Mouse (Mus musculus) limb, embryonic 10.5 days (tissue): ENCODE measurements around the gene Slc22a21. TPM values are rescaled to one million over a fixed set of nuclear protein-coding genes. Genes with fewer than 3 reads are reported as not detected.
A peak's percentile ranks its signal among the peaks of the same experiment; 100 is the strongest.
"Not testable (repeated sequence)": the region's sequence is repeated elsewhere in the genome, so short reads cannot be mapped to it uniquely, and the experiment has no call there.

ENCODE experiments used
- DNase-seq: peaks from one replicate; pipeline ENCODE4 v3.0.0-alpha.2; 2017; ENCODE audit warnings: low spot score
- H3K27ac ChIP-seq: fragments of 300-500 bp; sonication (generic); 2 replicates; pipeline ENCODE4 v1.5.1; 2016; ENCODE audit warnings: mild to moderate bottlenecking
- H3K27me3 ChIP-seq: fragments of 300-500 bp; sonication (generic); 2 replicates; pipeline ENCODE4 v1.6.1; 2016; ENCODE audit warnings: low read depth, mild to moderate bottlenecking; ENCODE audit not compliant: poor library complexity, severe bottlenecking
- H3K36me3 ChIP-seq: fragments of 300-500 bp; sonication (generic); 2 replicates; pipeline ENCODE4 v1.6.1; 2016; ENCODE audit warnings: mild to moderate bottlenecking, moderate library complexity
- H3K4me1 ChIP-seq: fragments of 300-500 bp; sonication (generic); 2 replicates; pipeline ENCODE4 v1.6.1; 2016
- H3K4me3 ChIP-seq: fragments of 300-500 bp; sonication (generic); 2 replicates; pipeline ENCODE4 v1.5.1; 2016; ENCODE audit warnings: mild to moderate bottlenecking, moderate library complexity
- H3K9me3 ChIP-seq: fragments of 300-500 bp; sonication (generic); replicated peaks from 2 replicates; pipeline ENCODE4 v1.6.1; 2016; ENCODE audit warnings: mild to moderate bottlenecking
- WGBS: fragments of 180-500 bp; shearing (Covaris S2); methylation state at CpG from one replicate; pipeline ENCODE4 v1.1.7; 2016; 5-methylcytosine and 5-hydroxymethylcytosine counted together
- polyA plus RNA-seq: library from polyadenylated mRNA; unstranded; fragments of >200 nt; fragmentation: Nextera tagmentation; extraction: Ambion mirVana; gene quantifications from 2 replicates; pipeline ENCODE4 v1.2.1, GENCODE M21; 2016

Slc22a21 gene
- polyA plus RNA-seq, 1 experiment from 2014 or later = 2.8 TPM

DNA sequence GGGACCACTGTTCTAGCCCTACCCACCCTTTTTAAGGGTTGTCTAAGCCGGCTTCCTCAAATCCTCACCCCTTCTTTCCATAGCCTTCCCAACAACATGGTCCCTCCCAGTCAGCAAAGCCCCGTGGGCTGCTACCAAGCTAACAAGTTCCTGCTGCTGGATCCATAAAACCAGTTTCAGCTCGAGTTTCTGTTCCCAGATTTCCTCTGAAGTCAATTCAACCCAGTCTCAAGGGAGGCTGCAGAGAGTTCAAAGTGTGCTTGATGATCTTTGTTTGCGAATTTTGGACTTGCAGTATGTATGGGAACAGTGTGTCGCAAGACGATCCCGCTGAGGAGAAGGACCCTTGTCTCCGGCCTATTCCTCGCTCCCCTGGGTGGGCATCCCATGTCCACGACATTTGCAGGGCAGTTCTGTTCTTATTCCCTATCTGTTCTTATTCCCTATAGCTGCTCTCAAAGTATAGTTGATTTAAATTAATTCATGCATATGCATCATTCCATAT is 28.3 kb upstream of the Slc22a21 start:
- no peaks in the 10 kb centered on the region for H3K36me3 ChIP-seq
- no peaks in the 10 kb centered on the region for H3K9me3 ChIP-seq
- no peak overlapping the region for H3K4me3 ChIP-seq
- peaks cover 15% of the 10 kb centered on the region for H3K4me1 ChIP-seq
- H3K27ac ChIP-seq = no peak overlapping the region
- 69% methylated on average over 10 of the region's 10 CpGs for WGBS
- DNase-seq = no peak
- H3K27me3 ChIP-seq = no peaks in the 10 kb centered on the region

DNA sequence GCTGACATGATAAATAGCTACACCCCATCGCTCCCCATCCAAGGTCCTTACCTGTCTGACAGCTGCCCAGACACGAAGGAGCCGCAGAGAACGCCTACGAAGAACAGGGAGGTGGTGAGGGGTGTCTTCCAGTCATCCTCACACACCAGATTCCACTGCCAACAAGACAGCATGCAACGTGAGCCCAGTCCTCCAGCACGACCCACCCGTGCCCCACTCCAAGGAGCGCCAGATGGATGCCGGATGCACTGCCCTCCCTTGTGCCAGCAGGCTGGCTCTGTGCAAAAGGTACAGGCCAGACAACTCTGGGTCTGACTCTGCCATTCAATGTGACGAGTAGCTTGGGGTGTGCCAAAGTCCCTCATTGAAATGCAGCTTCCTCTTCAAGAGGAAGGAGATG is 27.6 kb upstream of the Slc22a21 start:
- no peak for DNase-seq
- Histone ChIP-seq H3K36me3 (no peaks in the 10 kb centered on the region), H3K27me3 (no peaks in the 10 kb centered on the region), H3K4me1 (peaks cover 19% of the 10 kb centered on the region), H3K9me3 (no peaks in the 10 kb centered on the region), H3K27ac (no peak overlapping the region), H3K4me3 (no peak overlapping the region)
- WGBS = 87% methylated on average over 11 of the region's 11 CpGs

DNA sequence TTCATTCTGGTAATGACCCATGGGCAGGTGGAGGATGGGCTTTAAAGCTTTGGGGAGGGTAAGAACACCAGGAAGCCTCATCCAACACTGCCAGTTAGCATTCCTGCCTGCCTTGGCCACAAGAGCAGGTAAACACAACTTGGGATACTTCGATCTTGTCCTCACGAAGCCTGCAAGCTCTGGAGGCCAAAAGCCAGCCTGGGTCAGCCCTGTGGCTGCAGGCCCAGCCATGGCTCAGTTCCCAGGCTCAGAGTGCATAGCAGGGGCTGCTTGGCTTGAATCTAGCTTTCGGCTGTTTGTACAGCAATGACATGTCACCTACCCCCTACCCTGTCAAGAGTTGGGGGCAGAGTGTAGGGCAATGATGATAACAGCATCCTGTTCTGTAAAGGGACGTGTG is 26.8 kb upstream of the Slc22a21 start:
- 71% methylated on average over 4 of the region's 4 CpGs for WGBS
- no peaks in the 10 kb centered on the region for H3K27me3 ChIP-seq
- no peaks in the 10 kb centered on the region for H3K36me3 ChIP-seq
- H3K4me3 ChIP-seq = no peak overlapping the region
- H3K9me3 ChIP-seq = no peaks in the 10 kb centered on the region
- H3K4me1 ChIP-seq = peaks cover 23% of the 10 kb centered on the region
- peak overlapping the region; percentile 37; the same call in 1 of the 2 replicates for H3K27ac ChIP-seq
- DNase-seq = no peak

DNA sequence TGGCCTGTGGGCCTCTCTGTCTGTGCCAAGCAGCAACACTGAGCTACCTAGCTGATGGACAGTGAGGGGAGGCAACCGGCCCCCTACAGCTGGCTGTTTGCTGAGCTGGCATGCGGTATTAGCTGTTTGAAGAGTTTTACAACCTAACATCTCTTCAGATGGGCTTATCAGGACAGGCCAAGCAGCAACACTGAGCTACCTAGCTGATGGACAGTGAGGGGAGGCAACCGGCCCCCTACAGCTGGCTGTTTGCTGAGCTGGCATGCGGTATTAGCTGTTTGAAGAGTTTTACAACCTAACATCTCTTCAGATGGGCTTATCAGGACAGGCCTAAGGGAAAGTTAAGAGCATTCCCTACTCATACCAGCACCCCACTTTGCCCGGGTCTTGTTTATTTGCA is 26.2 kb upstream of the Slc22a21 start:
- H3K27me3 ChIP-seq, DNase-seq, H3K9me3 ChIP-seq, H3K27ac ChIP-seq, H3K4me3 ChIP-seq, H3K36me3 ChIP-seq: not testable (repeated sequence)
- H3K4me1 ChIP-seq = peaks cover 23% of the 10 kb centered on the region
- 17% methylated on average over 5 of the region's 5 CpGs for WGBS

- Histone ChIP-seq H3K27me3 (no peaks in the 10 kb centered on the region), H3K4me3 (no peak overlapping the region), H3K36me3 (no peaks in the 10 kb centered on the region), H3K9me3 (no peaks in the 10 kb centered on the region), H3K4me1 (peaks cover 23% of the 10 kb centered on the region), H3K27ac (no peak overlapping the region; the same call in 1 of the 2 replicates)
- DNase-seq = no peak
- 71% methylated on average over 3 of the region's 3 CpGs for WGBS
These were observed 24.6 kb upstream of the Slc22a21 start for GRCm38 (mm10) chr11:54004734-54005133.

- DNase-seq = no peak
- Histone ChIP-seq H3K27ac (no peak overlapping the region), H3K27me3 (no peaks in the 10 kb centered on the region), H3K36me3 (no peaks in the 10 kb centered on the region), H3K9me3 (no peaks in the 10 kb centered on the region), H3K4me3 (no peak overlapping the region), H3K4me1 (peaks cover 23% of the 10 kb centered on the region)
- 86% methylated on average over 9 of the region's 9 CpGs for WGBS
These were observed 24.1 kb upstream of the Slc22a21 start for GRCm38 (mm10) chr11:54004221-54004620.

GRCm38 (mm10) chr11:54002761-54003717 is 22.9 kb upstream of the Slc22a21 start:
- not testable (repeated sequence) for H3K27me3 ChIP-seq, H3K36me3 ChIP-seq, H3K9me3 ChIP-seq, H3K4me3 ChIP-seq
- DNase-seq = peak; percentile 63
- 46% methylated on average over 12 of the region's 12 CpGs for WGBS
- Histone ChIP-seq H3K4me1 (peaks cover 13% of the 10 kb centered on the region), H3K27ac (peak overlapping the region; percentile 6; the same call in 1 of the 2 replicates)

DNA sequence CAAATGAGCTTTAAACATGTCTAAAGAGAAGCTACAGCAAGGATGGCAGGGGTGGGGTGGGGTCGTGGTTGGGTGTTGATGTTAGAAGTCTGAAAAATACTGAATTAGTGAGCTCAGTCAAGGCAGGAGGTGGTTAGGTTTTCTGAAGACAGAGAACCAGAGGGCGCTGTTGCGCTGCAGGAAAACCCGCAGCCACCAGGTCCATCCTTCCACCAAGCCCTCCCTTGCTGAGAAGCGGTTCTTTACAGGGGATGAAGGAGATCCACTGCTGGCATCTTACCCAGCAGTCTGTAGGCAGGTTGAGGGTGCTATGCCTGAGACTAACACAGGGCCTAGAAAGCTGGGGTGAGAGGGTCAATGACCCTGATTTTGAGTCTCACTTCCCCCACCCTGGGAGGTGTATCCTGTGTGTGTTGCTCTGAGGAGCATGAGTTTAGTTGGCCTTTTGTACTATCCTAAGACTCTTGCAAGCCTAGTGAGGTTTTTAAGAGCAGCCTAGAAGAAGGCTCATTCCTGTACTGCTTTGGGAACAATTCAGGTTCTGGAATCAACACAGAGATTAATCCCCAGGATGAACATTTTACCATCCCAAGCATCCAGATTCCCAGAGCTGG is 22.1 kb upstream of the Slc22a21 start:
- H3K4me1 ChIP-seq = peaks cover 8% of the 10 kb centered on the region; the same call in 1 of the 2 replicates
- H3K4me3 ChIP-seq = no peak overlapping the region
- no peaks in the 10 kb centered on the region for H3K36me3 ChIP-seq
- H3K9me3 ChIP-seq = no peaks in the 10 kb centered on the region
- H3K27me3 ChIP-seq = no peaks in the 10 kb centered on the region
- no peak overlapping the region; the same call in none of the 2 replicates for H3K27ac ChIP-seq
- DNase-seq = peak; percentile 62
- WGBS = 8% methylated on average over 5 of the region's 5 CpGs

- Histone ChIP-seq H3K9me3 (no peaks in the 10 kb centered on the region), H3K27ac (no peak overlapping the region), H3K27me3 (no peaks in the 10 kb centered on the region), H3K4me3 (no peak overlapping the region), H3K4me1 (peaks cover 4% of the 10 kb centered on the region; the same call in 1 of the 2 replicates), H3K36me3 (no peaks in the 10 kb centered on the region)
- DNase-seq = no peak
- WGBS = 87% methylated on average over 2 of the region's 2 CpGs
These were observed 17.5 kb upstream of the Slc22a21 start for GRCm38 (mm10) chr11:53997661-53998060.

DNA sequence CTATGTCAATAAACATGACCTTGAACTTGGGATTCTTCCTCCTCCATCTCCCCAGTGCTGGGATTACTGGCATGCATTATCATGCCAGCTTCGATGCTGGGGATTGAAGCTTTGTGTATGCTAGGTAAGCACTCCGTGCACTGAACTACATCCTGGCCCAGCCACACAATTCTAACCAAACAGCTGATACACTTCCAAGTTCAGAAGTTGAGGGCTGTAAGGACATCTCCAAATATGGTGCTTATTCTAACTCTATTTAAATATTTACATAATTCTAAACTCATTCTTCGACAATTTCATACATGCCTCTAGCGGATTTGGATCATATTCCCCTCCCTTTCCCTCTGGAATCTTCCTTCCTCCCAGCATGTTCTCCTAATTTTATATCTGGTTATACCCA is 12.1 kb upstream of the Slc22a21 start:
- H3K4me3 ChIP-seq = no peak overlapping the region
- no peak for DNase-seq
- no peaks in the 10 kb centered on the region for H3K9me3 ChIP-seq
- H3K27ac ChIP-seq = no peak overlapping the region
- WGBS = 91% methylated on average over 4 of the region's 4 CpGs
- H3K36me3 ChIP-seq = no peaks in the 10 kb centered on the region
- H3K27me3 ChIP-seq = no peaks in the 10 kb centered on the region
- H3K4me1 ChIP-seq = no peaks in the 10 kb centered on the region

- H3K9me3 ChIP-seq = no peaks in the 10 kb centered on the region
- no peaks in the 10 kb centered on the region for H3K27me3 ChIP-seq
- H3K36me3 ChIP-seq = no peaks in the 10 kb centered on the region
- DNase-seq = no peak
- no peak overlapping the region for H3K4me3 ChIP-seq
- no peaks in the 10 kb centered on the region for H3K4me1 ChIP-seq
- 53% methylated on average over 1 of the region's 1 CpGs for WGBS
- H3K27ac ChIP-seq = no peak overlapping the region
These were observed 9.1 kb upstream of the Slc22a21 start for GRCm38 (mm10) chr11:53989232-53989631.

GRCm38 (mm10) chr11:53988081-53988480 is 7.9 kb upstream of the Slc22a21 start:
- Histone ChIP-seq H3K27ac (no peak overlapping the region), H3K4me1 (no peaks in the 10 kb centered on the region), H3K36me3 (no peaks in the 10 kb centered on the region), H3K27me3 (no peaks in the 10 kb centered on the region), H3K4me3 (no peak overlapping the region), H3K9me3 (no peaks in the 10 kb centered on the region)
- WGBS = 78% methylated on average over 4 of the region's 4 CpGs
- no peak for DNase-seq

- H3K4me3 ChIP-seq = no peak overlapping the region
These were observed 1.3 kb upstream of the Slc22a21 start for GRCm38 (mm10) chr11:53981396-53981795.

More at GRCm38 (mm10) chr11:53981396-53981795, 1.3 kb upstream of the Slc22a21 start:
- no peak for DNase-seq
- Histone ChIP-seq H3K4me1 (peaks cover 13% of the 10 kb centered on the region; the same call in 1 of the 2 replicates), H3K9me3 (no peaks in the 10 kb centered on the region), H3K27ac (no peak overlapping the region), H3K27me3 (peaks cover 18% of the 10 kb centered on the region), H3K36me3 (no peaks in the 10 kb centered on the region)
- WGBS = 83% methylated on average over 4 of the region's 4 CpGs
